Mouse (Mus musculus): ENCODE data around the gene Fam20a.

Gene Fam20a

DNA sequence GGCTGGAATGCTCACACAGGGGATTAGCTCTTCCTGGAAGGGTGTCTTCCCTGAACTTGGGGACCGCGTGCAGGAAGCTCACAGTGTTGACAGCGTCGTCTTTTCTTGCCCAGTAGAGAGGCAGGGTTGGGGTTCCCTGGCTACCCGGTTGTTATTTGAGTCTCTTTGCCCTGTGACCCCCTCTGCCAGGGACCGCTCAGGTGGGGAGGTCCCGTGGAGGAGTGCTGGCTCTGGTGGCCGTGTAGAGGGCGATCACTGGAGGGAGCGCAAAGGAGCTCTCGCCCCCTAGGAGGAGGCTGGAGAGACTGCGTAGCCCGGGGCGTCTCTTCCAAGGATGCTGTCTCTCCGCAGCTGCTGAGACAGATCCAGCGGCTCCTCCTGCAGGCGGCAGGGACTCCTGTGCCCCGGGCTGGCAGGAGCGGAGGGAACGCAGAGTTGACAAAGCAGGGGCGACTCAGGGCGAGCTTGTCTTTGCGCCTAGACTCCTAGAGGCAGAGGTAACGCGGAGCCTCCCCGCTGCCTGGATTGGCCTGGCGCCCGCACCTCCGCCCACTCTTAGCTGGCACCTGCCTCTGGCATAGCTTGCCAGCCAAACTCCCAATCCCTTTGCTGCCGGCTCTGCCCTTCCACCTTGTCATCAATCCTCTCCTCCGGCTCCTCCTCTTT, at the start of gene Fam20a:
Gene Fam20a (minus strand): TSS at position 499 of the 666 bp plus-strand sequence.
- peak; percentile 66 for DNase-seq (ENCODE audit: extremely low spot score, low spot score)

DNA sequence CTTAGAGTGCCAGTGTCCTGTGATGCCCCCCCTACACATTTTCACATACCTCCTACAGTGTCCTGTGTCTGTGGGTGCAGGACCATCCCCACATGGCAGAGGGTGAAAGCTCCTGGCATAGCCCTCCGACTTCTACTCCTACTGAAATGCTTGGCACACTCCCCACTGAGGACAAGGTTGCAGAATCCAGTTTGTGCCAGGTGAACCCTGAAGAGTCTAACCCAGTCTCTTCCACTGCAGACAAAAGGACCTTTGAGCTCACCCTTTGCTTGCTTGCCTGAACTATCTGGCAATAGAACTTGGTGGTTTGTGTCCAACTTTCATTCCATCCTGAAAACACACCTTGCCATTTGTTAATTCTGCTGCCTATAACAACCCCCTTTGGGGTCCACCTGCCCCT, 49.3 kb upstream of the Fam20a start:
- no peak for DNase-seq (ENCODE audit: extremely low spot score, low spot score)

DNA sequence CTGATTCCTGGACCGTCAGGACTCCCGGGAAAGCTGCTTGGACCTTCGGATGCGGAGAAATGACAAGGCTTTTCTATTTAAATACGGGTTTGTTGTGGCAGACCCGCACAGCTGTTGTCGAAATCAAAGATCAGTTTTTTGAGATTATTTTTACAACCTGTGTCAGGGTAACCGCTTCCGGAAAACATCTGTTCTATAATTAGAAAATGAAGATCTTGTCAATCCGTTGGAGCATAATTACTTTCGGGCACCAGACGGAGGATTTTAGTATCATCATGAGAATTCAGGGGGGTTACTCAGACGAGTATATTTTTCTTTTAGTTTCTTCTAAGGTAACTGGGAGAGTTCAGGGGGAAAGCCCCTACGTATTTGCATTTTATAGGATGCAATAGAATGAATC, 48.1 kb upstream of the Fam20a start:
- DNase-seq (ENCODE audit: extremely low spot score, low spot score): no peak

DNA sequence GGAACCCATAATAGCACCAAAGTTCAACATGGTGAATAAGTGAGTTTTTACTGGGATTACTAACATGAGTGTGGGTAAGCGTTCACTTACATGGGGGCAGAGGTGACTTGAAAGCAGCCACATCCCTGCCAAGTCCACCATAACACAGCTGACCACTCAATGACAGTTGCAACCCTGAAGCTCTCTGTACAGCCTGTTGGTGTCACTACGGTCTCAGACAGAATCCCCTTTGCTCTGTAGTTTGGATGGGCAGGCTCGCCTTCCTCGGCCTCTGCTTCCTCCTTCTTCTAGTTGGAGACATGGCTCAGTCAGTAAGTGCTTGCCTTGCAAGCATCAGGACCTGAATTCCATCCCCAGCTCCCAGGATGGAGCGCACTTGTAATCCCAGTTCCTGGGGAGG, 47.0 kb upstream of the Fam20a start:
- no peak for DNase-seq (ENCODE audit: extremely low spot score, low spot score)

DNA sequence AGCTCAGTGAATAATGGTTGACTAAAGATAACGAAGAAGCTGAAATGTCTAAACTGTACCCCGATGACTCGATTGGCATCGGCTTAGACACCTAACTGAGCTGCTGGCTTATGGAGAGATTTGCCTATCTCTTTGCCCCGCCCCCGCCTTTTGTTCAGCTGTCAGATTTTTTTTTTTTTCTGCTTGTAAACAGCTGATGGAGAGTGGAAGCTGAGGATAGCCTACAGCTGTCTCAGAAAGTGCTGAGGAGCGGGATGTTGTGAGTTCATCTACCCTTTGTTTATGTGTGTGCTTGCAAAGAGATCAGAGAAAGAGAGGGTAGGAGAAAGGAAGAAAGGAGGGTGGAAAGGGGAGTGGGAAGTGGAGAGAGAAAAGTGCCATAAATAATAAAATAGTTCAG, 38.0 kb upstream of the Fam20a start:
- no peak for DNase-seq (ENCODE audit: extremely low spot score, low spot score)

DNA sequence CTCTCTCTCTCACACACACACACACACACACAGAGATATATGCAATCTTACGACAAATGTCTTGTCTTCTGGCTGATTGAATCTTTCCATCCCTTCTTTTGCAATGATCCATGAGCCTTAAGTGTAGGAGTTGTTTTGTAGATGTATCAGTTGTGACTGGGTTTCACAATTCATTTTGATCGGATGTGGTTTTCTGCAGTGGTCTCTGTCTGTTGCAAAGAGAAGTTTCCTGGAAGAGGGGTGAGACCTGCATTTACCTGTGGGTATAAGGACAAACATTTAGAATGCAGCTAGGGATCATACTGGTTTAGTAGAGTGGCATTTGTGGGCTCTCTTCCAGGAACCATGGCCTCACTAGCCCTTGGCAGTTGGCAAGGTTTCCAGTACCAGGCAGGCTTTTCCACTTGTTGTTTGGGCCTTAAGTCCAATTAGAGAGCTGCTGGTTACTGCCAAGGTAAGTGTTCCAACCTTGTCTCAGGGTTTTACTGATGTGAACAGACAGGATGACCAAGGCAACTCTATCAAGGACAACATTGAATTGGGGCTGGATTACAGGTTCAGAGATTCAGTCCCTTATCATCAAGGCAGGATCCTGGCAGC, 36.6 kb upstream of the Fam20a start:
- DNase-seq (ENCODE audit: extremely low spot score, low spot score): no peak

DNA sequence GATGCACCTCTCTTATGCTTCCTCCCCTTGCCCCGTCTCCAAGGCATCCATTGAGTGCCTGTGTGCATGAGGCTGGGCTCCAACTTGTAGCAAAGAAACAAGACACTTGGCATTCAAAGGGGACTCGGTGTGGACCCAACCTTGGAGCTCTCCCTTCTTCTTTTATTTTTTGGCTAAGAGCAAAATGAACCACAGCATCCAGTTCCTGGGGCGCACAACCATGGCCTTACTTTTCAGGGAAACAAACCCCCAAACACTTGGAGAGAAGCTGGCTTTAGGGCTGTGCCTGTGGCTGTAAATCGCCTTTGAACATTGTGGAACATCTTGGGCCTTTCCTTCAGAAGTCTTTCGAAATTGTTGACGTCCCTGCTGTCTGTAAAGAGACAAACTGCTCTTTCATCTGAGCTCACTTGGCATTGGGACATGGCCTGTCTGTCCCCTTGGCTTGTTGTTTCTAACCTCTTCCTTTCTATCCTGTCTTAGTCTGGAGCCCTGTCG, 32.1 kb upstream of the Fam20a start:
- DNase-seq (ENCODE audit: extremely low spot score, low spot score): no peak

DNA sequence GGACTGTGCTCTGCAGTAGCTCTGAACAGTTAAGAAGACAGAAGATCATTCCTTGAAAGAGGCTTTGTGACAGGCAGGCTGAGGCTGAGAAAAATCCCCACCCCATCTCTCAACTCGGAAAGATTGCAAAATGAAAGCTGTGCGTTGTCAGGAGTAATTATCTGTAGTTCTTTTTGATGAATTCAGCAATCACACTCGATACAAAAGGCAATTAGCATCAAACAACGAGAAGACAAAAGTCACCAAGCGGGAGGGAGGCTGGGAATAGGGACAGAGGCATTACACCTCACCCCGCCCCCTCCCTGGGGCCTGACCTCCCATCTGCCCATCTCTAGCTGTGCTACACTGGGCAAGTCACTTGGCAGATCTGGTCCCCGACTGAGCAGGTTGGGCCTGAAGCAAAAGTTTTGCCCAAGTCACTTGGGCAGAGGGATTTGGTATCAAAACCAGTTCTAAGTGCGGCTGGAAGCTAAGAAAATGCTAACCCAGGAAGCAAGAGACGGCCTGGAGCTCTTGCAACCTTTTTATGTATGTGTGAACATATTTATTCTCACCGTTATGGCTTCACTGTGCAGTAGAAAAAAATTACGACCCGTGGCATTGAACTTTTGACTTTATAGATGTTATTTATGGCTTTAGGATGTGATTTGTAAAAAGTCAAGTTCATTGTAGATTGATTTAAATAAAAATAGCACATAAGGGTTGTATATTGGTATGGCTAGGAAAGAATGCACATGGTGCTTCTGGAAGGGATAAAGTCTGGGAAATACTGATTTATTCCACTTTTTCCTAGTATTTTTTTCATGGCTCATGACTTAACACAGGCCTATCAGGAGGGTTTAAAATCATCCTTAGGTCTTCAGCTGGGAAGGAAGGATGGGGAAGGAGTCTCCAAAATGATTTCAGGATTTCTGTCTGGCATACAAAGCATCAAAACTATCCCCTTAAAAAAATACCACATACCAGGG, 29.8 kb upstream of the Fam20a start:
- no peak for DNase-seq (ENCODE audit: extremely low spot score, low spot score)

DNA sequence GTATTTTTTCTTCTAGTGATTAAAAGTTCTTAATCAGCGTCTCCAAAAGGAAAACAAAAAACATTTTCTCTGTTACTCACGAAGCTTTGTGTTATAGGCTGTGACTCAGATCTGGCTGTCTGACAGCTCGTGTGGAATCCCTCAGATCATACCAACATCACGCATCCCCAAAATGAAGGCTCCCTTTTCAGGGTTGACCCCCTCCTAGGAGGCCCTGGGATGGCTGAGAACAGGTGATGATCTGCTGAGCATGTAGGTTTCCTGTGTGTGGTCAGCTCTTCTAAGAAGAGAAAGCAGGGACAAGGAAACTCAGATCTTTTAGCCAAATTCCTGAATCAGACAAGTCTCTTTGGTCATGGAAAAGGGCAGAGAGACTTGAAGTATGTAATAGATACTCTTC, 23.1 kb upstream of the Fam20a start:
- DNase-seq (ENCODE audit: extremely low spot score, low spot score): no peak

DNA sequence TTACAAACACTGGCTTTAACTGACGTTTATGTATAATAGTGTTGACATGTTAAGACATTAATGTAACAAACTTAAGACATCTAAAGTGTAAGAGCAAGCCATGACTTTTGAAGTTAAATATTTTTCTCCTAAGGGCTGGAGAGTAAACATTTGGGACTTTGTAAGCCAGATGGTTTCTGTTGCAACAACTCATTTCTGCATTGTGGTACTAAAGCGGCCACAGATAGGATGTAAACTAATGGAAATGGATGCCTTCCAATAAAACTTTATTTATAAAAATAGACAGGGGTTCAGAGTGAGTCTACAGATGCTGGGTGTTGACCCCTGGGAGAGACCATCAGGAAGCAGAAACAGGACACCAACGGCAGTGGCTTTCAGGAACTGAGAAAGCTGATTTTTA, 15.9 kb upstream of the Fam20a start:
- no peak for DNase-seq (ENCODE audit: extremely low spot score, low spot score)

DNA sequence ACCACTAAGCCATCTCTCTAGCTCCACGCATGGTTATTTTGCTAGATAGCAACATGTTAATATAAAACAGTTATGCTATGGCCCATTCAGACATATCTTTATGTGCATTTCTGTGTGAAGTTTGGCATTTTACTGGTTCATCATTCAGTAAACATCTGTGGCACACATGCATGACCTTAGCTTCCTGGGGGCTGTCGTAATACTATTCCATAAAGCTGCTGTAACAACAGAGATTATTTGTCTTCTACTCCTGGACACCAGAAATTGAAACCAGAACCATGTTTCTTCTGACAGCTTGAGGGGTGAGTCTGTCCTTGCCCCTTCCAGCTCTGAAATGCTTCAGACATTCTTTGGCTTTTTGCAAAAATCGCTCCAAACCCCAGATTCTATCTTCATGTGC, 14.3 kb upstream of the Fam20a start:
- no peak for DNase-seq (ENCODE audit: extremely low spot score, low spot score)

DNA sequence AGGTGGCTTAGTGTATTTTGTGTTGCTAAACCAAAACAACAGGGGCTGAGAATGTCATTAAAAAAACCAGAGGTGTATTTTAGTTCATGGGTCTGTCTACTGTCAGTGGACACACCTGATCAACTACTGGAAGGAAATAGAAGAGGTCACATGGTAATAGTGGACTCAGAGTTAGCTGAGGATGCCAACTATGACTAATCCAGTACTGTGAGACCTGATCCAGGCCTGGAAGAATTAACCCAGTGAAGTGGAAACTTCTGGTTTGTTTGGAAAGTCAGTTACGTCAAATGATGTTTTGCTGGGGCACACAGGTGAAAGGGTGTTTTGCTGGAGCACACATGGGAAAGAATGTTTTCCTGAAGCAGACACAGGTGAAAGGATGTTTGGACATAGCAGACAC, 12.3 kb upstream of the Fam20a start:
- DNase-seq (ENCODE audit: extremely low spot score, low spot score): no peak

DNA sequence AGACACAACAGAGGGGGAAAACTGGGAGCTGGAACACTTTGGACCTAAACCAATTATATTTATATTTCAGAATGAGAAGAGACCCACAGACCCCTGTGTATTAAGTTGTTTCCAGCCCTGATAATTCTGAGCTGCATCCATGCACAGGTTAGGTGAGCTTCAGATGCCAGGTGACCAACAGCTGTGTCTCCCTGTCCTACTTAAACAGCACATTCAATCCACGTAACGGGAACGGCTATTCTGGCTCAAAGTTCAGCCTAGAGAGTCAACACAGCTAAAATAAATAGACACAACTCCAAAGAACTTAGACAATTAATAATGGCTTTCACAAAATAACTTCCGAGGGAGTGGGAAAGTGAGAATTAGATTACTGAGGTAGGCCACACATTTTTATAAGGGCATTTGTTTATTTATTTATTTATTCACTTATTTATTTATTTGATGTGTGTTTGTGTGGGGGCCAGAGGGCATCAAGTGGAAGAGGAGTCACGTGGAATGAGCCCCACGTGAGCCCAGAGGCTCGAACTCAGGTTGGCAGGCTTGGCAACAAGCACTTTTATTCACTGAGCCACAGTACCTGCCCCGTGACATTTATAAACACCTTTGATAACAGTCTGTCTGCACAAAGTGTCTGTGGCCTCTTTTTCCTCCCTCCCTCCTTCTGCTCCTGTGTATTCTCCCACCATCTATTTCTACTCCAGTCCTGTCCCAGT, 10.8 kb upstream of the Fam20a start:
- no peak for DNase-seq (ENCODE audit: extremely low spot score, low spot score)

DNA sequence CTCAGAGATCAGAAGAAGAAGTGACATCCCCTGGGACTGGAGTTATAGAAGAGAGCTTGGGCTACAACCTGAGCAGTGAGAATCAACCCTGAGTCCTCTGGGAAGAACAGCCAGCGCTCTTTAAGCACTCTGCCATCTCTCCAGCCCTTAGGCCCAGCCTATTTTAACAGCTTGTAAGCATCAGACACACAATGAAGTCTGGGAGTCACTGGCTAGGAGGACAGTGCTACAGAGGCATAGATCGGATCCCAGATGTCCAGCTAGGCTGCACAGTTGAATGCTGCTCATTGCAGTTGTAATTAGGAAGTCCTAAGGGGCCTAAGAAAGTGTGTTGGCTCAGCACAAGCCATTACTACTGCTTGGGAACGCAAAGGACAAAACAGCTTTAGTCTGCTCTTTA, 6.3 kb upstream of the Fam20a start:
- no peak for DNase-seq (ENCODE audit: extremely low spot score, low spot score)

DNA sequence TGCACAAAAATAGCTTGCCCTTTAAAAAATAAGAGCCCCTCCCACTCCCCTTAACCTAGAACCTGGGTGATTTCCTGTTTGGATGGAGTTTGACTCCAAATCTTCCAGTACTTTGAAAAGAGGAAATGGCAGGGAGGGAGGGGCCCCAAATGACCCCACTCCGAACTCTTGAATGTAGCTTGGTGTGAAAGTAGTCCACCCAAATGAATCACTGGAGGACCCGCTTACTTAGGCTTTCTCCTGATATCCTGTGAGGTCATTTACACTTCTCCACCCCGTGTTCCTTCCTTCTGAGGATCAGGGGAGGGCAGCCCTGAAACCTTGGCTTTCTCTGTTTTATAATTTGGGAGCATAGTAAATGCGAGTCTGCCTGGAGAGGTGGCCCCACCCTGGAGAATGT, 632 bp upstream of the Fam20a start:
- no peak for DNase-seq (ENCODE audit: extremely low spot score, low spot score)

DNA sequence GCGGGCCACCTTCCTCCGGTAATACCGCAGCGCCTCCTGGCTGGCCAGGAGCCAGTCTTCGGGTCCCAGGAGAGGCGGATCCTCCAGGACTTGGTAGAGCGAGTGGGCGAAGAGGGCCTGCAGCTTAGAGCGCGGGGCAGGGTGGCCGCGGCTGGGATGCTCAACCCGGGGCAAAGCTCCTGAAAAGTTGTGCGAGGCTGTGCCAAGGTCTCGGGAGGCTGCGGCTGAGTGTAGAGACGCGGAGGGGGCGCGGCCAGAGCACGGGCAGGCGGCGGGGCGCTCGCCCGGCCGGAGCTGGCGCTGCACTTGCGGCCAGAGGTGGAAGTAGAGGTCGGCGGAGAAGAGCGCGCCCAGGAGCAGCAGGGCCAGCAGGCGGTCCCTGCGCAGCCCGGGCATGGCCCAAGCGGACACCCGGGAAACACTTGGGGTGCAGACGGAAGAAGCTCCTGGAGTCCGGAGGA, 729 bp downstream of the Fam20a start:
- DNase-seq (ENCODE audit: extremely low spot score, low spot score): no peak

DNA sequence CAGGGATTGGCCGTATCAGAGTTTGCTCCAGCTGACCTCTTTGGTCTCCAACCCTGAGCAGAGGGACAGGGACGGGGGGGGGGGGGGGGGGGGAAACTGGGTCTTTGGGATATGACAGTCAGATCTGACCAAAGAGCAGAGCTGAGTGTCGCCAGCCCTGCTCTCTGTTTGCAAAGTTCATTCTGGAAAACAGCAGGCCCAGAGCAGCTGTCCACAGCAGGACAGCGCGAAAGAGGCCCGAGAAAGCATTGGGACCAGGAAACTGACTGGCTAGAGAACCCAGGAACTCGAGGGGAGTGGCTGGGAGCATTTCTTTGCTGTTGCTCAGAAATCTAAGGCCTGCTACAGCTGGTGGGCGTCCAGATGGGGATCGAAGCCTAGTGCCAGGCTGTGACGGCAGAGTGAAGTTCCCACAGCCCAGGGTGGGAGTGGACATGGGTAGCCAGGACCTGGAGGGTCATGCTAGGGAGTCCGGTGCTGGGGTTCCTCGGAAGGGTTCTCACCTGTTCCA, 1.2 kb downstream of the Fam20a start:
- DNase-seq (ENCODE audit: extremely low spot score, low spot score): no peak

DNA sequence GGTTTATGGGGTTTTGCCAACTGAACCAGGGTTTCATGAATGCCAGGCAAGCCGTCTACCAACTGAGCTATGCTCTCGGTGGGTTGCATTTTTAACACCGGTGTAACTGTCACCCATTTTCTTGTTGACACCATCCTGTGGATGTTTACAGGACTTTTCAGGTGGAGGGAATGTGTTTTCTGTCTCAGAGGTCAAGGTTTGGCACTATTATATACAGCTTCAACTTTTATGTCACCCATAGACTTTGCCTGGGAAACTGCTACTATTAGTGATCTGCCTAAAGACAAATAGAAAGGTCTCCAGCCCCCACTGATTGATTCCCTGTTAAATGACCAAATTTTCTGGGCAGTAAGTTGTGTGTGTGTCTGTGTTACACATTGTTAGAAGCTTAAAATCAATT, 2.7 kb downstream of the Fam20a start:
- no peak for DNase-seq (ENCODE audit: extremely low spot score, low spot score)

DNA sequence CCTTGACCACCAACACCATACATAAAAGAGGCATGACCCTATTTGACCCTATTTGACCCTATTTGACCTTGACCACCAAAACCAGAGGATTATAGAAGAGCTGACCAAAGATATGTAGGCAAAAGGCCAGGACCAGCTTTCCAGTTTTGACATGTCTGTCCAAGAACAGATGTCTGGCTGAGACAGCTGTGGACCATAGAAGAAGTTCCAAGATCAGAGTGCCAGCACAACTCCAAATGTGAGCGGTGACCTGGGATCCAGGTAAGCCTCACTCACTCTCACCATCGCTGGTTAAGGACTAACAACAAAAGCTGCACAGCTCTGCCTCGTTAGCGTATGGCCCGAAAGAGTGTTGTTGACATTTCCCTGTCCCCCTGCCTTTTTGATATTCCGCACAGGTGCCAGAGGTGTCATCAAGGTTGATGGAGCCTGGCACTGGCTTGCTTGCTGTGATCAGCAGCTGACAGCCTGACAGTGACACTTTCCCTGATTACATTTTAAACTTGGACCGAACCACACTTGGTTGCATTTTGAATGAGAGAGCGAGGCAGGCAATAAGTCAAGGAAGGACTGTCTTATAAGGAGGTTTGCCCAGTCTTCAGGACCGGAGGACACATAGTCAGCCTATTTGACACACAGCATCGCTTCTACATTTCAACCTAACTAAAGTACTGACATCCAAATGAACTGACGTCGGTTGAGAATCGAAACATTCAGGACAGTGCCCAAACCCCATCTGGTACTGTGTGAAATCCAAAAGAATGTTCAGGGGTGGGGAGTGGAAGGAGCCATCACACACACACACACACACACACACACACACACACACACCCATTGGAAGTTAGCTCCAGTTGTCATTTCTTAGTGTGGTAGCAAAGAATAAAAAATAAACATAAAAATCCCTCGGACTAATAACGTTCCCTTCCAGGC, 3.8 kb downstream of the Fam20a start:
- DNase-seq (ENCODE audit: extremely low spot score, low spot score): no peak

DNA sequence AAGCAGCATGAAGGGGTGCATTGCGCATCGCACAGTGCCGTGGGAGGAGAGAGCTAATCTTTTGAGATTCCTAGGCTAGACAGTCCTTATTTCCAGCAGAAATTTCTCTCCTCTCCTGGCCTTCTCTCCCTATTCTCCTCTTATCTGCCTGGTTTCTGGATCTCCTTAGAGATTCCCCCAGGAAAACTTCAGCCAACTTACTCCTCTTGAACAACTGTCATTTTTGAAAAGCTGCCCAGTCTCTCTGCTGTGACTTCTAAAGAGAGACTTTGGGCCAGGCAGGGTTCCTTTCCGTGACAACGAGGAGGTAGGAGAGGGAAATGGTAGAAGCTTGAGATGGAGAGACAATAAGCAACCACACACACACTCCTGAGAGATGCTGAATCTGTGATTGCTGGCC, 4.6 kb downstream of the Fam20a start:
- no peak for DNase-seq (ENCODE audit: extremely low spot score, low spot score)
